Mouse (Mus musculus): Measurements from ENCODE around the gene C1qa. TPM values are rescaled to one million over a fixed set of nuclear protein-coding genes. Genes with fewer than 3 reads are reported as not detected.

C1qa gene
- polyA plus RNA-seq, 1 experiment from 2014 or later: 19.6 TPM

DNA sequence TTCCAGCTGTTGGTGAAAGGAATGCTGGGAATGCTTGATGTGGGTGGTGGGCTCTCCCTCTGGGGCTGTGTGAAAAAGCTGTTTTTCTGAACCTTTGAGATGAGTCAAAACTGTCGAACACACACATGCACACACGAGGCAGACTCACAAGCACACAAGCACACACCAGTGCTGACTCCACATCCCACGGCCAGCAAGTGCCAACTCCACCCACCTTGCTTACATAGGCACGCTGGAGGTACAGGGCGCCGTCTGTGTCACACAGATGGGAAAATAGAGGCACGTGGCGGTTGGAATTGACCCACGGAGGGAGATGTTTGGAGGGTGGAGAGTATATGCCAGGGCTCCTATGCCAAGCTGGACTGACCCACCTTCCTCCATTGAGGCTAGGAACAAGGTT, 13.2 kb upstream of the C1qa start:
- Histone ChIP-seq H3K27me3 (ENCODE audit: control insufficient read depth, insufficient read depth, low read length) (no peaks in the 10 kb centered on the region), H3K27ac (ENCODE audit: low read depth, low read length) (no peak overlapping the region), H3K4me1 (ENCODE audit: control insufficient read depth, insufficient read depth, low read length) (peaks cover 17% of the 10 kb centered on the region), H3K9ac (replicated peaks; ENCODE audit: low read depth, low read length) (no peak overlapping the region), H3K36me3 (ENCODE audit: control insufficient read depth, insufficient read depth, low read length) (no peaks in the 10 kb centered on the region), H3K9me3 (ENCODE audit: control insufficient read depth, low read length) (no peaks in the 10 kb centered on the region), H3K4me3 (ENCODE audit: low read depth, low read length) (no peak overlapping the region), H3K4me2 (ENCODE audit: low read depth, low read length) (0 out of 2 replicates have a peak overlapping the region, but pooled peaks have one; percentile 19)
- WGBS: 46% methylated on average over 9 of the region's 9 CpGs
- ATAC-seq (ENCODE audit: low read depth): no peak

DNA sequence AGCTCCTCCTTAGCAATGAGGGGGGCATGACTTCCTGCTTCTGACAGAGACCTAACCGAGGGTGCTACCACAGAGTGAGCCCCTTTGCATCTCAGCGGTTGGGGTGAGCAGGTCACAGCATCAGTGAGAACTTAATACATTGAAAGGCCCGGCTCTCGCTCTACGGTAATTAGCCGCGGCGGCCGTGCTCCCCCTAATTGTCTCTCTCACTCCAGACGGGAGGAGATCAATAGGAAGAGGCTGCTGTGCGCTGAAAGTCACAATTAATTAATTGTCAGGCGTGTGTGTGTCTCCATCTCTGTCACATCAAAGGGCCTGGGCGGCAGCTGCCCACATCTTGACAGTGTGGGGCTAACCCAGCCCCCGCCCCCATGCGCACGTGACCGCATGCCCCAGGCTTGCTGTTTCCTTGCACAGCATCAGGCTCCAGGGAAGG, 12.6 kb upstream of the C1qa start:
- no peak overlapping the region for H3K4me3 ChIP-seq (ENCODE audit: low read depth, low read length)
- H3K4me2 ChIP-seq (ENCODE audit: low read depth, low read length): peak overlapping the region; percentile 19; the same call in 1 of the 2 replicates
- H3K4me1 ChIP-seq (ENCODE audit: control insufficient read depth, insufficient read depth, low read length): peaks cover 12% of the 10 kb centered on the region; the same call in 1 of the 2 replicates
- H3K27me3 ChIP-seq (ENCODE audit: control insufficient read depth, insufficient read depth, low read length): peaks cover 3% of the 10 kb centered on the region; the same call in 1 of the 2 replicates
- H3K9me3 ChIP-seq (ENCODE audit: control insufficient read depth, low read length): no peaks in the 10 kb centered on the region
- 2% methylated on average over 17 of the region's 17 CpGs for WGBS
- ATAC-seq (ENCODE audit: low read depth): peak; percentile 39; the same call in 1 of the 2 replicates
- H3K36me3 ChIP-seq (ENCODE audit: control insufficient read depth, insufficient read depth, low read length): no peaks in the 10 kb centered on the region
- H3K27ac ChIP-seq (ENCODE audit: low read depth, low read length): no peak overlapping the region
- no peak overlapping the region for H3K9ac ChIP-seq (replicated peaks; ENCODE audit: low read depth, low read length)

DNA sequence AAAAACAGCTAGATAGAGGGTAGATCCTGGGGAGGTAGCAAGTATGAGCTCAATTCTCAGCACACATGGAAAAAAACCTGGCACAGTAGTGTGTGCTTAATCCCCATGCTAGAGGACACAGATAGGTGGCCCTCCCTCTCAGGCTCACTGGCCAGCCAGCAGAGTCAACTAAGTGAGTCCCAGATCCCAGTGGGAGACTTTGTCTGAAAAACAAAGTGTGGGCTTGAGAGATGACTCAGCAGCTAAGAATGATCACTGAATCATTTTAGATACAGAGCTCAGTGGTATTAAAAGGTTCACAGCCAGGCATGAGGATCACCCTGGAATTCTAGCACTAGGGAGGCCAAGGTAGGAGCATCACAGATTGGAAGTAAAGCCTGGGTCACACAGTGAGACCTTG, 9.2 kb upstream of the C1qa start:
- H3K27ac ChIP-seq (ENCODE audit: low read depth, low read length): no peak overlapping the region
- no peak overlapping the region for H3K4me2 ChIP-seq (ENCODE audit: low read depth, low read length)
- no peak for ATAC-seq (ENCODE audit: low read depth)
- H3K36me3 ChIP-seq (ENCODE audit: control insufficient read depth, insufficient read depth, low read length): no peaks in the 10 kb centered on the region
- H3K9me3 ChIP-seq (ENCODE audit: control insufficient read depth, low read length): no peaks in the 10 kb centered on the region
- peaks cover 15% of the 10 kb centered on the region; the same call in 1 of the 2 replicates for H3K4me1 ChIP-seq (ENCODE audit: control insufficient read depth, insufficient read depth, low read length)
- H3K4me3 ChIP-seq (ENCODE audit: low read depth, low read length): no peak overlapping the region
- H3K9ac ChIP-seq (replicated peaks; ENCODE audit: low read depth, low read length): no peak overlapping the region
- H3K27me3 ChIP-seq (ENCODE audit: control insufficient read depth, insufficient read depth, low read length): peaks cover 6% of the 10 kb centered on the region

DNA sequence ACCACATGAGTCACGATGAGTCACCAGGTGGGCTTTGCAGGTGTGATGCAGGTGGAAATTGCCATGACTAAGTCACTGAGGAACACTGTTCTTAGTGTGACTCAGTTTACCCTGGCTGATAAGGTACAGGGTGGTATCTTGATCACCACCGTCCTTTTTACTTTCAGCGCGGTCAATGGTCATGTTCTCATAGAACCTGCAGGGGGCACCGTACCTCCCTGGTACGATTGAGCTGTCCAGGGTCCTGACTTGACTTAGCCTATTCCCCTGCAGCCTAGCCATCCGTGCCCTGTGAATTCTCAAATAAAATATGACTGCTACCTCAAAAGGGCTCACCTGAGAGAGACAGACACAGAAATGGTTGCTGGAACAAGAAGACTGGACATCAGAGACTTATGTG, 8.4 kb upstream of the C1qa start:
- no peaks in the 10 kb centered on the region for H3K36me3 ChIP-seq (ENCODE audit: control insufficient read depth, insufficient read depth, low read length)
- H3K4me2 ChIP-seq (ENCODE audit: low read depth, low read length): no peak overlapping the region
- WGBS: 13% methylated on average over 7 of the region's 7 CpGs
- peaks cover 11% of the 10 kb centered on the region; the same call in 1 of the 2 replicates for H3K4me1 ChIP-seq (ENCODE audit: control insufficient read depth, insufficient read depth, low read length)
- peaks cover 6% of the 10 kb centered on the region for H3K27me3 ChIP-seq (ENCODE audit: control insufficient read depth, insufficient read depth, low read length)
- H3K27ac ChIP-seq (ENCODE audit: low read depth, low read length): no peak overlapping the region
- no peak for ATAC-seq (ENCODE audit: low read depth)
- H3K9ac ChIP-seq (replicated peaks; ENCODE audit: low read depth, low read length): no peak overlapping the region
- no peak overlapping the region for H3K4me3 ChIP-seq (ENCODE audit: low read depth, low read length)
- no peaks in the 10 kb centered on the region for H3K9me3 ChIP-seq (ENCODE audit: control insufficient read depth, low read length)

DNA sequence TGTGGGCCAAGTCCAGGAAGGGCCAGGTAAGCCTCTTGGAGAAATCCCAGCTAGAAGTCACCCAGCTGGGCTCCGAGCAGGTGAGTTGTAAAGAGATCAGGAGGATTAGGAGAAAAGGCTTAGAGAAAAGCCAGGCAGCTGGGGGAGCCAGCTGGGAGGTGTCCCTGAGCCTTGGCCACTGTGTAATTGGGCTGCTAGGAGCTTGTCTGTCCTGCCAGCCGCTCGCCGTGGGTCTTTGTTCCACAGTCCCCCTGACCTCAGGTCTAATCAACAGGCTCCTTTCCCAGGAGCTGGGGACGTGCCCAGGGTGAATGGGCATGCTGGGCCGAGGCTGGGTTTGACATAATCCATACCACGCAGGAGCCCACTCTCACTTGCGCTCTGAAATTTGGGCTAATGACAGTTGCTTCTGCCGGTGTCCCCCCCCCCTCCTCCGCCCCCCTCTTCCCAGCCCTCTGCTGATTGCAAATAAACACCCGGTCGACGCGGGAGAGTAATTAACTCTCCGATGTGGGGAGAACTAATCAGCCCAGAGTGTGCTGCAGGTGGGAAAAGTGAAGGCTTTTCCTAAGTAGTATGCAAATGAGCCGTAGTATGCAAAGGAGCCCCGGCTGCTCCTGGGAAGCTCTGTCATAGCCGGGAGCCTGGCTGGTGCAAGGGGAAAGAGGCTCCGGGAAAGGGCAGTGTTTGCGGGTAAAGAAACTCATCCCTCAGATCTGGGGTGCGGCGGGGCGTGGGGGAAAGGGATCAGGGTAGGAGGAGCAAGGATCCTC, 6.3 kb upstream of the C1qa start:
- no peak overlapping the region for H3K27ac ChIP-seq (ENCODE audit: low read depth, low read length)
- H3K9me3 ChIP-seq (ENCODE audit: control insufficient read depth, low read length): no peaks in the 10 kb centered on the region
- H3K27me3 ChIP-seq (ENCODE audit: control insufficient read depth, insufficient read depth, low read length): peaks cover 6% of the 10 kb centered on the region
- H3K9ac ChIP-seq (replicated peaks; ENCODE audit: low read depth, low read length): no peak overlapping the region
- ATAC-seq (ENCODE audit: low read depth): peak; percentile 65
- no peaks in the 10 kb centered on the region for H3K36me3 ChIP-seq (ENCODE audit: control insufficient read depth, insufficient read depth, low read length)
- H3K4me2 ChIP-seq (ENCODE audit: low read depth, low read length): peak overlapping the region; percentile 16; the same call in 1 of the 2 replicates
- WGBS: under 1% methylated on average over 23 of the region's 23 CpGs
- H3K4me1 ChIP-seq (ENCODE audit: control insufficient read depth, insufficient read depth, low read length): 0 out of 2 replicates have a peak, but pooled peaks cover 7% of the 10 kb centered on the region
- no peak overlapping the region for H3K4me3 ChIP-seq (ENCODE audit: low read depth, low read length)

DNA sequence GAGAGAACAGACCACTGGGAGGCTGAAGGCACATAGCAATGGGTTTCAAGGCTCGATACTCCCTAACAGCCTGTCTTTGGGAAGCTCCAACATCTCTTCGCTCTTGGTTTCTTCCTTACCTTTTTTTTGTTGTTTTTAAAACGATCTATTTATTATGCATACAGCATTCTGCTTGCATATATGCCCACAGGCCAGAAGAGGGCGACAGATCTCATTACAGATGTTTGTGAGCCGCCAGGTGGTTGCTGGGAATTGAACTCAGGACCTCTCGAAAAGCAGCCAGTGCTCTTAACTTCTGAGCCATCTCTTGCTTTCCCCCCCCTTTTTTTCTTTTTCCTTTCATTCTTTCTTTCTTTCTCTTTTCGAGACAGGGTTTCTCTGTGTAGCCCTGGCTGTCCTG, 551 bp upstream of the C1qa start:
- H3K27ac ChIP-seq (ENCODE audit: low read depth, low read length): no peak overlapping the region
- 62% methylated on average over 7 of the region's 7 CpGs for WGBS
- no peak overlapping the region for H3K4me2 ChIP-seq (ENCODE audit: low read depth, low read length)
- H3K4me1 ChIP-seq (ENCODE audit: control insufficient read depth, insufficient read depth, low read length): 0 out of 2 replicates have a peak, but pooled peaks cover 3% of the 10 kb centered on the region
- no peak overlapping the region for H3K4me3 ChIP-seq (ENCODE audit: low read depth, low read length)
- H3K36me3 ChIP-seq (ENCODE audit: control insufficient read depth, insufficient read depth, low read length): no peaks in the 10 kb centered on the region
- no peak overlapping the region for H3K9ac ChIP-seq (replicated peaks; ENCODE audit: low read depth, low read length)
- H3K9me3 ChIP-seq (ENCODE audit: control insufficient read depth, low read length): no peaks in the 10 kb centered on the region
- ATAC-seq (ENCODE audit: low read depth): no peak
- peaks cover 6% of the 10 kb centered on the region; the same call in 1 of the 2 replicates for H3K27me3 ChIP-seq (ENCODE audit: control insufficient read depth, insufficient read depth, low read length)

DNA sequence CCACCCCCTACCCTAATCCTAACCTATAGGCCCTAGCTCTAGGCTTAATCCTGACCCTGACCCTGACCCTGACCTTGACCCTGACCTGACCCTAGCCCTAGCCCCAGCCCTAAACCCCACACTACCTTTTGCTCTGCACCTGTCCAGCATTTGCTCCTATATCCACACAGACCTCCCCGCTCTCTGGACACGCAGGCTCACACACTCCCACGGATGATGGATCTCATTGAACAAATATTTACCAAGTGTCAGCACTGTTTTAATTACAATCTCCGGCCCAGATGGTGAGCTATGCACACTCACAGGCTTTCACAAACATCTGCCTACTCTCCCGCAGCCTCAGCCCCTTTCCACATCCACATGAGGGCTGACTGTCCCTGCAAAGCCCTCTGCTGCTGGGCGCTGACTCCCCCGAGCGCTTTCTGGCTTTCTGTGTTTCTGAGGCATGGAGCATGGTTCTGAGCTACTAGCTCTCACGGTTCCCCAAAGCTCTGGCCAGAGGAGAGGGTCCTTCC, 462 bp downstream of the C1qa start:
- Histone ChIP-seq H3K36me3 (ENCODE audit: control insufficient read depth, insufficient read depth, low read length) (no peaks in the 10 kb centered on the region), H3K9ac (replicated peaks; ENCODE audit: low read depth, low read length) (no peak overlapping the region), H3K27ac (ENCODE audit: low read depth, low read length) (no peak overlapping the region), H3K4me2 (ENCODE audit: low read depth, low read length) (no peak overlapping the region), H3K9me3 (ENCODE audit: control insufficient read depth, low read length) (no peaks in the 10 kb centered on the region), H3K27me3 (ENCODE audit: control insufficient read depth, insufficient read depth, low read length) (peaks cover 6% of the 10 kb centered on the region; the same call in 1 of the 2 replicates), H3K4me3 (ENCODE audit: low read depth, low read length) (no peak overlapping the region), H3K4me1 (ENCODE audit: control insufficient read depth, insufficient read depth, low read length) (0 out of 2 replicates have a peak, but pooled peaks cover 3% of the 10 kb centered on the region)
- WGBS: 60% methylated on average over 9 of the region's 9 CpGs
- no peak for ATAC-seq (ENCODE audit: low read depth)

DNA sequence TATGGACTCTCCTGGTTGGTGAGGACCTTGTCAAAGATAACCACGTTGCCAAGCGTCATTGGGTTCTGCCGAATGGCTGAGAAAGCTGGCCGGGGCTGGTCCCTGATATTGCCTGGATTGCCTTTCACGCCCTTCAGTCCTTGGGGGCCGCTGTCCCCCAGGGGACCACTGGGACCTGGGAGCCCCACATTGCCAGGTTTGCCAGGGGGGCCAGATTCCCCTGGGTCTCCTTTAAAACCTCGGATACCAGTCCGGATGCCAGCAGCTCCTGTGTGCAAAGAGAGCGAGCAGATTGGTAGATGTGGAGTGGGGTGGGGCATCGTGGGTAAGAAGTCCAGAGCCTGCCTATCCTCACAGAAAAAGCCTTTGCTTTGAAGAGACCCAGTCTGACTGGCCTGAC, 2.1 kb downstream of the C1qa start:
- Histone ChIP-seq H3K4me1 (ENCODE audit: control insufficient read depth, insufficient read depth, low read length) (0 out of 2 replicates have a peak, but pooled peaks cover 3% of the 10 kb centered on the region), H3K9me3 (ENCODE audit: control insufficient read depth, low read length) (no peaks in the 10 kb centered on the region), H3K27me3 (ENCODE audit: control insufficient read depth, insufficient read depth, low read length) (peaks cover 6% of the 10 kb centered on the region; the same call in 1 of the 2 replicates), H3K4me2 (ENCODE audit: low read depth, low read length) (no peak overlapping the region), H3K27ac (ENCODE audit: low read depth, low read length) (no peak overlapping the region), H3K9ac (replicated peaks; ENCODE audit: low read depth, low read length) (0 out of 2 replicates have a peak overlapping the region, but pooled peaks have one; percentile 1), H3K4me3 (ENCODE audit: low read depth, low read length) (no peak overlapping the region), H3K36me3 (ENCODE audit: control insufficient read depth, insufficient read depth, low read length) (no peaks in the 10 kb centered on the region)
- no peak for ATAC-seq (ENCODE audit: low read depth)
- 37% methylated on average over 10 of the region's 10 CpGs for WGBS

DNA sequence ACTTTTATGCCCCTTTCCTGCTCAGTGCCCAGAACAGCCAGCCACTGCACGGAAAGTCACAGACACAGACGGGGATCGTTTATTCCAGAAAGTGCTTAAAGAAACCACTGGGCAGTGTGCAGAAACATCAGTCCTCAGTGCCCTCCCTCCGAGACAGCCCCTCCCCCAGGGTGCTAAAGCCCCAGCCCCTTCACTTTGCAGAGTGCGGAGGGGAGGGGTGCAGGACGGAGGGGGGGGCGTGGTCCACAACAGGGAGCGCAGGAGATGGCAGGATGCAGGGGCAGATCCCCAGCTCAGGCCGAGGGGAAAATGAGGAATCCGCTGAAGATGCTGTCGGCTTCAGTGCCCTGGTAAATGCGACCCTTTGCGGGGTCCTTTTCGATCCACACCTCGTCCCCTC, 2.7 kb downstream of the C1qa start:
- H3K27ac ChIP-seq (ENCODE audit: low read depth, low read length): no peak overlapping the region
- 0 out of 2 replicates have a peak, but pooled peaks cover 3% of the 10 kb centered on the region for H3K4me1 ChIP-seq (ENCODE audit: control insufficient read depth, insufficient read depth, low read length)
- peaks cover 6% of the 10 kb centered on the region; the same call in 1 of the 2 replicates for H3K27me3 ChIP-seq (ENCODE audit: control insufficient read depth, insufficient read depth, low read length)
- ATAC-seq (ENCODE audit: low read depth): no peak
- peak overlapping the region; percentile 24; the same call in 1 of the 2 replicates for H3K4me2 ChIP-seq (ENCODE audit: low read depth, low read length)
- H3K9ac ChIP-seq (replicated peaks; ENCODE audit: low read depth, low read length): 0 out of 2 replicates have a peak overlapping the region, but pooled peaks have one; percentile 1
- WGBS: 7% methylated on average over 15 of the region's 15 CpGs
- H3K36me3 ChIP-seq (ENCODE audit: control insufficient read depth, insufficient read depth, low read length): no peaks in the 10 kb centered on the region
- no peaks in the 10 kb centered on the region for H3K9me3 ChIP-seq (ENCODE audit: control insufficient read depth, low read length)
- no peak overlapping the region for H3K4me3 ChIP-seq (ENCODE audit: low read depth, low read length)
